Mouse (Mus musculus) gastrocnemius, adult 2 months (tissue): ENCODE measurements around the gene Tubb2b. TPM values are rescaled to one million over a fixed set of nuclear protein-coding genes. Genes with fewer than 3 reads are reported as not detected.

Experiments
- DNase-seq: peaks from one replicate; pipeline ENCODE4 v3.0.0; 2022
- H3K27ac ChIP-seq: fragments of 200-600 bp; 2 replicates; pipeline ENCODE4 v1.8.1; 2022; ENCODE audit warnings: mild to moderate bottlenecking
- H3K4me3 ChIP-seq: fragments of 200-600 bp; 2 replicates; pipeline ENCODE4 v1.8.1; 2022; ENCODE audit warnings: mild to moderate bottlenecking, moderate library complexity
- CTCF ChIP-seq: fragments of 200-600 bp; IDR thresholded peaks from 2 replicates; pipeline ENCODE4 v1.8.1; 2022; ENCODE audit warnings: antibody characterized with exemption, mild to moderate bottlenecking, moderate library complexity
- intact Hi-C: fragments of 180-260 bp; cut with DNase I; formaldehyde crosslinking; loops from one replicate; pipeline ENCODE4 v1.15.1; 2025
- total RNA-seq, 2 experiments: library from RNA; stranded (reverse); gene quantifications; 2 replicates each; pipeline ENCODE4 v1.2.3; 2021

Tubb2b gene
- total RNA-seq, 2 experiments from 2014 or later = 1.5 to 3.2 TPM

DNA sequence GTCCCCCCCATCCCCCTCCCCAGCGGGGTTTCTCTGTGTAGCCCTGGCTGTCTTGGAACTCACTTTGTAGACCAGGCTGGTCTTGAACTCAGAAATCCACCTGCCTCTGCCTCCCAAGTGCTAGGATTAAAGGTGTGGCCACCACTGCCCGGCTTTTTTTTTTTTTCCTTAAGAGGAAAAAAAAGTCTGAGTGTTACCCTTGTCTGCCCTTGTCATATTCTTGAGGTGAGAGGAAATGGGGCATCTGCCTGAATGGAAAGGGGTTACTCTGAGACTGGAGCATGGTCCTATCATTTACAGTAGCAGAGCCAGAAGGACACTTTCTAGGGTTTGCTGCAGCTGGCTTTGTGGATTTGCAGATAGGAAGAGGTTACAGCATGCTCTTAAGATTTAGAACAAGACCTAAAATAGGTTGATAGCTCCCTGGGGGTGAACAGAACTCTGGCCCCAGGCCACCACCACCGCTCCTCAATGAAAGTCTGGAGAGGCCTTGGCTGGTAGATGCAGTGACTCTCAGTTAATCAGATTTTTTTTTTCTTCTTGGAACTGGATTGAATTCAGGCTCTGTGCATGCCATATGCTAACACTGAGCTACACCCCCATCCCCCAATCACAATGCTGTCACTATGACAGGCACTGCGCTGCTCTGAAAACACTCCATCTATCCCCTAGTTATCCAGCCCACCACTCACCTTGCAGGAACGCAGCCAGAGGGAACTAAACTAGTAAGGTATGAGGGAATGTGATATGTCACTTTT is 23.2 kb upstream of the Tubb2b start:
- no peak overlapping the region for H3K4me3 ChIP-seq
- peak; percentile 60 for DNase-seq
- intact Hi-C loops = loop anchor here (1.0 to 10.0 kb wide), 3 partner anchors 75 to 199 kb away; partner anchors contain the start of gene Tubb2a
- no peak for TF ChIP-seq CTCF
- H3K27ac ChIP-seq = peak overlapping the region; percentile 35

DNA sequence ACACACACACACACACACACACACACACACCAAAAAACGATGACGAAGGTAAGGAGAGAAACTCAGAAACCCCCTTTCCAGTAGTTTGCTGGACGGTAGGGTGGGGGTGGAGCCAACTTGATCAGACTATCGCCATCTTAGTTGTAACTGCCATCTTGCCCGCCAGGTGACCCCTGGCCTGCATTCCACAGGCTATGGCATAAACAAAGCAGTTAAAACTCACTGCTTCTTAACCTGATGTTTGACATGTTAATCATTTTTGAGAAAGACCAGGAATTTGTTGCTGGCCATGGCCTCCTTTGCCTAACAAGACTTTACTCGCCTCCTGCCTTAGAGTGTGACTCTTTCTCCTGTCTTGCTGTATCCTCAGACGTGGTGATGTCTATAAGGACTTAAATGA is 22.4 kb upstream of the Tubb2b start:
- Histone ChIP-seq H3K4me3 (no peak overlapping the region), H3K27ac (no peak overlapping the region)
- no peak for TF ChIP-seq CTCF
- no peak for DNase-seq
- intact Hi-C loops = loop anchor here (10.0 kb wide), 1 partner anchor 198 kb away; no protein-coding TSS in a partner anchor

DNA sequence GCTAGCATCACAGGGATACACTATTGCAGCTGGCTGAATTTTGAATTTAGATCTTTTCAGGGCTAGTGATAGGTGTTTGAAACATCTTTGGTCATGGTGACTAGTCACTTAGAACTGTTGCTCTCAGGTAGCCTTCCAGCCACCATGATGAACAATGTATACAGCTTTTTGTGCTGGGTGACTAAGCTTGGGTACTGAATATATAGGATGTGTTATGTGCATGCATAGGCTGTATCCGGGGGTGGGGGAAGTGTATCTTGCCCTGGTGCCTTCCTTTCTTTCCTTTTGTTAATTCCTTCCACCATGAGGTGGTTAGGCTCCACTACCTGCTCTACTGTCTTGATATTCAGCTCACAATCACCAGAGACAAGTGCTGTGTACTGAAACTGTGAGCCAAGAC is 21.2 kb upstream of the Tubb2b start:
- TF ChIP-seq CTCF = no peak
- H3K27ac ChIP-seq = no peak overlapping the region
- no peak for DNase-seq

DNA sequence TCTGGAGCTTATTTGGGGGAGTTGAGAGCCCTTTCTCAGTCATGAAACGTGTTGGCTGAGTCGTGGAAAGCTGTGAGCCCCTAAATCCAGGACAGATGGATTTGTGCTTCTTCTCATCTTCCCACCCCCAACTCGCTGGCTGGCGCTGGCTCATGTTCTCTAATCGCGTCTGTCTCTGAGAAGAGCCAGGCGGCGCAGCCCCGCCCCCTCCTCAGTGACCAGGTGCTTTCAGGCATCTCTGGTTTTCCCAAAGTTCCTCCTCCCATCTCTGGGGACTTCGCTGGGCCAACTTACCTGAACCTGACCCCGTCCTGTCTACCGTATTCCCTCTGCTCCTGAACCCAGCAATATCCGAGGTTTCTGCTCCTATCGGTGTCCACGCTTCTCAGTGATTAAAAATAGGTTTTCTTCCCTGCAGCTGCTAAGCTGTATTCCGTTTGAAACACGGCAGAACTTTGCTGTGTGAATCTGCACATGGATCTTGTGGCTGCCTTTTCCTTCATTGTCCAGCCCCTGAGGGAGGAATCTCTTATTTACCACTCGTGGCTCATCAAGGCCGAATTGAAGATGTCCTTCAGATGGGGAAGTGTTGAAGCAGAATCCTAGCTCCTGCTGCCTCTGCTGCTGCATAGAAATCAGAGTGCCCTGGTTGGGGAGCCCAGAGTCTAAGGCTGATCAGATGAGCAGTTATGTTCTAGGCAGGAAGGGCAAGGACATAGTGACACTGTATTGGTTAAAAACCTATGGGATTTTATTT is 20.2 kb upstream of the Tubb2b start:
- intact Hi-C loops = loop anchor here (10.0 kb wide), 1 partner anchor 196 kb away; no protein-coding TSS in a partner anchor
- Histone ChIP-seq H3K27ac (no peak overlapping the region), H3K4me3 (no peak overlapping the region)

More for the DNA sequence above, 21.2 kb upstream of the Tubb2b start:
- no peak overlapping the region for H3K4me3 ChIP-seq
- intact Hi-C loops = loop anchor here (10.0 kb wide), 1 partner anchor 197 kb away; no protein-coding TSS in a partner anchor

DNA sequence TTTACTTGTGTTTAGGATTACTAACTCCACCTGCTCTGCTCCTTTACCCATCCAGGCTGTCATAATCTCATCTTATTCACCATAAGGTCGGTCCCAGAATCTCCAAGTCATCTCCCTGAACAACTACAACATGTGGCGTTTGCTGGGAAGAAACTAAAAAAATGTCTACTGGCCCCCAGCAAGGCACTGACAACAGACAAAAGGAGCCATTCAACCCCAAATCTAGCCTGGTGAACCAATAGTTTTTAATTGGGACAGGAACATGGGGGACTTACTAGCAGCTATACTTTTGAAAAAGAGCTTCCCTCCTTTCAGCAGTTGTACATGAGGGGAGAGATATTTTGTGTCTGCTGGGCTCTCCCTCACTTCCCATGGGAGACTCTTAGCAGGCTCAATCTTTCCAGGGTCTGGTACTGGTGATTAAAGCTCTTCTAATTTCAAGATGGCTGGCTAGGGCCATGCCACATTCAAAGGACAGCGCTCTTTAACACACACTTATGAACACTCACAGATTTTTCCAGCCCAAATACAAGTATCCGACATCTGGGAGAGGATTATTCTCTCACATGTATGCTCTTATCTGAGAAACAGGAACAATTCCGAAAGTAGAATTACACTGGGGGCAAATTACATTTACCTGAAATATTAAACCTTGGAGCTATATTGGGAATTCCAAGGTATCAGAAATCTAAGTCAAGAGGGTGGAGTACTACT is 19.4 kb upstream of the Tubb2b start:
- H3K27ac ChIP-seq = peak overlapping the region; percentile 72
- H3K4me3 ChIP-seq = peak overlapping the region; percentile 72
- DNase-seq = no peak
- no peak for TF ChIP-seq CTCF
- intact Hi-C loops = loop anchor here (10.0 kb wide), 1 partner anchor 195 kb away; no protein-coding TSS in a partner anchor

More for the DNA sequence above, 20.2 kb upstream of the Tubb2b start:
- TF ChIP-seq CTCF = no peak
- DNase-seq = no peak

DNA sequence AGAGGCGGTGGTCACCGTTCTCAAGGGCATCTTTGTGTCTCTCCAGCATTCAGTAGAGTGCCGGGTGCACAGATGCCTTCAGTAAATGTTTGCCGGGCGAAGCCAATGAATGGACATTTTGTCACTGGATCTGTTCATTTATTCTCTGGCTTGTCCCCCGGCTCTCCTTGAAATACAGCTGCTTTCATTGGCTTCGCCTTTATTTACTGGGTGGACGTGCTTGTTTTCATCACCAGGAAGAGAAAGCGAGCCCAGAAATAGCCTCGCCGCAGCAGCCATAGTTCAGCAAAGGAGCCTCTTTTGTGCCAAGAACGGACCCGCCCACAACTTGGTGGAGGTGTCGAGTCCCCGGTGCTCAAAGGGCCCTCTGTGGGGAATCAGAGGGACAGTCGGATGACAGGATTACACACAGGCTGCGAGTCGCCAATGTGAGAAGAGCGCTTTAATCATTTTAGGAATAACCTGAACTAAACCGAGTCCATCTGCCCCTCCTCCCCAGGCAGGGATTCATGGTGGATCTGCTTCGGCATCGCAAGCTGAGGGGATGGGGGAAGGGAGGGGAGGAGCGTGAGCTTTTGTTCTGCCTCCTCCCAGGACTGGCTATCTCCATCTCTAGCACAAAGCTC is 18.6 kb upstream of the Tubb2b start:
- intact Hi-C loops = no loop called here
- TF ChIP-seq CTCF = no peak
- peak overlapping the region; percentile 72 for H3K4me3 ChIP-seq
- peak; percentile 73 for DNase-seq
- peak overlapping the region; percentile 72 for H3K27ac ChIP-seq

DNA sequence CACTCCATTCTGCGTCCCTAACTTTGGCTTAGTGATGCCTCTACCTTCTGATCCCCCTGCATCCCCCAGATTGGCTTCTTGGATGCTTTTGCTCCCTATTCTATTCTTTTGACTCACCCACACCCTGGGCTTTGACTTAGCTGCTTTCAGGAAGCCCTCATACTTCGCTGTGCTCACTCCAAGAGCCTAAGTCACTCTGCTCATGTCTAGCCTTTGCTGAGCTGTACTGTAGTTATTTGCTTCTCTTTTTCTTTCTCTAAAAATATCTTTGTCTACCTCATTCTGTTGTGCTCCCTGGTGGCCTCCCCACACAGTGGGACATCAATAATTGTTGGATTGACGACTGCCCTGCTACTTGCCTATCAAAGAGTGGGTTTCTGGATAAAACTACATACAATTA is 17.9 kb upstream of the Tubb2b start:
- no peak for DNase-seq
- no peak for TF ChIP-seq CTCF
- intact Hi-C loops = no loop called here
- H3K27ac ChIP-seq = peak overlapping the region; percentile 72
- H3K4me3 ChIP-seq = no peak overlapping the region

DNA sequence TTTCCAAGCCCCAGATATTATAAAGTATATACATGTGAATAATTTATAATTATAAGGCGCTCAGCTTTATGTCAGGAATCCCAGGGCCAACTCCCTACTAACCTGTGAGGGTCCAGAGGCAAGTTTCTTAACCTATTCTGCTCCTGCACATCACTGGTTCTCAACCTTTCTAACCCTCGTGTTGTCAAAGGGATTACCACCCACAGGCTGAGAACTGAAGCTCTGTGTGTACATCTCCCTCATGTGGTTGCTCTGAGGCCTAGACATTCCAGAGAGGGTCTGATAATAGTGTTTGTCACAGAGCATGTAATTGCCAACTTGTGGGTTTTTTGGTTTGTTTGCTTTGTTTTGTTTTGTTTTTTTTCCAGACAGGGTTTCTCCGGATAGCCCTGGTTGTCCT is 16.6 kb upstream of the Tubb2b start:
- intact Hi-C loops = no loop called here
- Histone ChIP-seq H3K27ac (no peak overlapping the region), H3K4me3 (no peak overlapping the region)
- TF ChIP-seq CTCF = no peak
- no peak for DNase-seq

DNA sequence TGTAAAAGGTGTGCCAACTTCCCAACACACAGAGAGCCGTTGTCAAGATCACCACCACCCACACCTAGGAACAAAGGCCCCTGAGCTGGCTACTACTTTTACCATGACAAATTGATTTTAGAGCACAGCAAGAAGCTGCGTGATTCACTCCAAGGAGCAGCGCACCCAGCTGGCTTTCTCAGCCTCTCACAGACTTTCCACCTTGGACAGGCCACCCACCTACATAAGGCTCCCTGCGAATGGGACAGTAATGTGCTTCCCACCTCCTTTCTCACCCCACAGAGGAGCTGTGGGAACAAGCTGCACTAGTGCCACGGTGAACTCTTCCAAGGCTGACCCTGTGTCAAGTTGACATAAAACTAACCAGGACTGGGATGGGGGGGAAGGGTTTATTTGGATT is 13.1 kb upstream of the Tubb2b start:
- TF ChIP-seq CTCF = no peak
- DNase-seq = no peak
- intact Hi-C loops = no loop called here

DNA sequence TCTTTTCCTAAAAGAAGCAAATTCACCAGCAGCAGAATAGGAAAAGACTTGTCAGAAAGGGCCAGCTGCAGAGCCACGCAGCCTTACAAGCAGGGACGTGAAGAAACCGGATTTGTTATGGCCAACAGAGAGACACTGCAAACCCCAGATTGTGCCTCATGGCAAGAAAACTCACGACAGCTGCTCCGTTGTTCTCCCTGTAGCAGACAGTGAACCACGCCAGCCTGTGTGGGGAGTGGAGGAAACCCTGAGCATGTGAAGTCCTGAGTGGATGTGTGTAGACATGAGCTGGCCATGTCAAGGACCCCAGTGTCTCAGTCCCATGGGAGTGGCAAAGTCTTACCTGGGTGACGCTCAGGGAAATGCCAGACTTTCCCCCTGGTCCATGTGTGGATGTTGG is 6.3 kb upstream of the Tubb2b start:
- no peak overlapping the region for H3K27ac ChIP-seq
- intact Hi-C loops = no loop called here

More for the DNA sequence above, 13.1 kb upstream of the Tubb2b start:
- Histone ChIP-seq H3K27ac (no peak overlapping the region), H3K4me3 (no peak overlapping the region)

DNA sequence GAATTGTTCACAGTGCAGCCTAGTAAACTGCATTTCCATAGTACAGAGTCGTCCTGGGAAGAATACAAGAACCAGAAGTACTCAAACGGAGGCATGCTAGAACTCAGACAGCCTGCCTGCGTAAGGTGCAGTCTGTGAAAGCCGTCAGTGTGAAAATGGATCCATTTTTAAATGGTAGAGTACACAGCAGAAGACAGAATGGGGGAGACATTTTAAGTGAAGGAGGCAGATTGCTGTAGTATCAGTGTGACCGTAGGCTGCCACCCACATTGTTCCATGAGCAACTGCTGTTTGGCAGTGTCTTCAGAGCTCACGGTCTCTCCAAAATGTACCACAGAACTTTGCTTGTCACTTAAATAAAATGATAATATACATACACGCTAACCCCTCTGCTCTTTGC is 4.0 kb upstream of the Tubb2b start:
- Histone ChIP-seq H3K4me3 (no peak overlapping the region), H3K27ac (no peak overlapping the region)
- DNase-seq = no peak
- intact Hi-C loops = no loop called here
- no peak for TF ChIP-seq CTCF

More for the DNA sequence above, 6.3 kb upstream of the Tubb2b start:
- no peak overlapping the region for H3K4me3 ChIP-seq
- TF ChIP-seq CTCF = no peak
- DNase-seq = no peak

DNA sequence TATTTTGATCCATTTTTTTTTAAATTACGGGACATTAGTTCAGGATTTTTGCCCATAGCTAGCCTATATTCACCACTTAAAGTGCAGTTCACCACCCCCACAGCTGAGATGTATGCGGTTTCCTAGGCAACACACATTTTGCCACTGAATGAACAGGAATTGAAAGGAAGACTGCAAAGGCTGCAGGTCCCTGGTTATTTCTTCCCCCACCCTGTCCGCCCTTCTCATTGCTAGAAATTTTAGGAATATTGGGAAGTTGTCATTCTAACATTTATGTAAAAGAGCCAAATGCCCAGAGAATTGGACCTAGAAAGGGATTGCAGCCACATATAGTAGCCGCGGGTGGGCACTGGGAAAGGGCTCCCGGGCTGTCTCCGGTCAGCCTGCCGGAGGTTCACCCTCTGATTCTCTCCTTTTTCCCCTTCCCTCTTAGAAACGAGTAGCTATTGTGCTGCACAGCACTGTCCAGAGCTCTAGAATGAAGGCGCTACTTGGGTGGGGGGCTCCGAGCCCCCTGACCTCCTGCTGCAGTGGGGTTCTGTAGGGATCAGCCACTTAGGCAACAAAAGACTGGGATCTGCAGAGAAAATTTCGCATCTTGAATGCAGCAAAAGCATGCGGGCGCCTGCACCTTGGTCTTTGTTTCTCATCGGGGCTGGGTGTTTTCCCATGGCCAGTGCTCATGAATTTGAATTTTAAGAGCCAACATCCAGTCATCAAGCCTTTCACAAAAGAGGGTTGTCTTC is 3.2 kb upstream of the Tubb2b start:
- no peak for DNase-seq
- intact Hi-C loops = no loop called here
- no peak overlapping the region for H3K27ac ChIP-seq
- no peak for TF ChIP-seq CTCF
- no peak overlapping the region for H3K4me3 ChIP-seq
